Mouse (Mus musculus): ENCODE data around the gene Micu2.
"Not testable (repeated sequence)": the region's sequence is repeated elsewhere in the genome, so short reads cannot be mapped to it uniquely, and the experiment has no call there.

Gene Micu2

DNA sequence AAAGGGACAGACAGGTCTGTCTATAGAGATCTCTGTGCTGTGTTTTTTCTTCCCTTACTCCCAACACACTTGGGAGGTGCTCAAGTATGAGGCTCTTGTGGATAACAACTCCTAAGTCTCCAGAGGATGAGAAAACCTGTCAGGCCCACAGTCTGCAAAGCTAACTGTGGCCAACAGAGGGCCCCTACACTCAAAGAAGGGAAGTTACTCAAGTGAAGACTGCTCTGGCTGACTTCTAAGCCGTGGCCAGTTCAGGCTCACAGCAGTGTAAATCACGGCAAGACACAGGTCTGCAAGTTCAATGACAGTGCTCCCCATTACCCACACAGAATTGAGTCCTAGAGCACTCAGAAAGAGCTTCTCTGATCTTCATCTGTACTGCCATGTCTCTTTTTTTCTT lies 48.0 kb downstream of the Micu2 start:
- DNase-seq: no peak

DNA sequence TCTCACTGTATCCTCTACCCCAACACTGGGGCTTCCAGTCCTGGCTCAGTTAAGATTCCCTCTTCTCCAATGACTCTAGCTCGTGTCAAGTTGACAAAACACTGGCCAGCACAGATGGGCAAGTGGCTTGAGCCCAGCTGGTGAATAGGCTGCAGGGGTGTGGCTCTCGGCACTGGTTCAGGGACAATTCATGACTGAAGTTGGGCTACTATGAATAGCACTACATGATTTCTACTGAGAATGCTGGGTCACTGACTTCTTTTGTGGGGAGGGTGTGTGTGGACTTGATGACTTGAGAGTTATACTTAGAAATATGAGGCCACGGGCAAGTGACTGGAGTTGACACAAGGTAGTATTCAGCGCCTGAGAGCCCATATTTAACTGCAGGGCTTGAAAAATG lies 53.2 kb downstream of the Micu2 start:
- no peak for DNase-seq

DNA sequence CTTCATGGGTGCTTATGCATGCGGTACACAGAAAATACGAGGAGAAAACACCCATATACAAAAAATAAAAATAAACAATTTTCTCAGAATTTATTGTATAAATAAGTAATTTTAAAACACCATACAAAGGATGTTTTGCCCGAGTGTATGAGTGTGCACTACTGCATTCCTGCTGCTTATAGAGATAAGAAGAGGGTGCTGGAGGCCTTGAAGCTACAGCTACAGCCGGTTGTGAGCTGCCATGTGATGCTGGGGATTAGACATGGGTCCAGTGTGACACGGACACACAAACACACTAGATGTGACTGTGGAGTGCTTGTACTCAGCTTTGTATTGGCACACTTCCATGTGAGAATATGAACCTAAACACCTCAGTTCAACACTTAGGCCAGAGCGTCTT lies 61.8 kb downstream of the Micu2 start:
- DNase-seq: no peak

DNA sequence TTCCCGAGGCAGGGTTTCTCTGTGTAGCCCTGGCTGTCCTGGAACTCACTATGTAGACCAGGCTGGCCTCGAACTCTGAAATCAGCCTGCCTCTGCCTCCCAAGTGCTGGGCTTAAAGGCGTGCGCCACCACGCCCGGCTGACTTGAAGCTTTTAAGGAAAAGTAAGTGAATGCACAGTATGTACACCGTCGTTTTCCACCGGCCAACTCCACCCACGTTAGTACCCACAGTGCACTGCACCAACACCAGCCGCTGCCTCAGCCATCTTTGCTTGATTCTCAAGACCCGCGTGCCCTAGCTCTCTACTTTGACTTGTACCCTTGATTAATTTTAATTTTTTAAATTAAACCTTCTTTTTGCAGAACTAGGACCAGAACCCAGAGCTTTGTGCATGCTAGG lies 64.4 kb downstream of the Micu2 start:
- DNase-seq: no peak

GRCm38 (mm10) chr14:57933608-57934007 lies 65.5 kb downstream of the Micu2 start:
- no peak for DNase-seq

GRCm38 (mm10) chr14:57932881-57933443 lies 66.1 kb downstream of the Micu2 start:
- no peak for DNase-seq

- peak; percentile 24 for DNase-seq
Observed at GRCm38 (mm10) chr14:57921428-57922131, 77.5 kb downstream of the Micu2 start.

GRCm38 (mm10) chr14:57920568-57921310 lies 78.3 kb downstream of the Micu2 start:
- peak; percentile 41 for DNase-seq

DNA sequence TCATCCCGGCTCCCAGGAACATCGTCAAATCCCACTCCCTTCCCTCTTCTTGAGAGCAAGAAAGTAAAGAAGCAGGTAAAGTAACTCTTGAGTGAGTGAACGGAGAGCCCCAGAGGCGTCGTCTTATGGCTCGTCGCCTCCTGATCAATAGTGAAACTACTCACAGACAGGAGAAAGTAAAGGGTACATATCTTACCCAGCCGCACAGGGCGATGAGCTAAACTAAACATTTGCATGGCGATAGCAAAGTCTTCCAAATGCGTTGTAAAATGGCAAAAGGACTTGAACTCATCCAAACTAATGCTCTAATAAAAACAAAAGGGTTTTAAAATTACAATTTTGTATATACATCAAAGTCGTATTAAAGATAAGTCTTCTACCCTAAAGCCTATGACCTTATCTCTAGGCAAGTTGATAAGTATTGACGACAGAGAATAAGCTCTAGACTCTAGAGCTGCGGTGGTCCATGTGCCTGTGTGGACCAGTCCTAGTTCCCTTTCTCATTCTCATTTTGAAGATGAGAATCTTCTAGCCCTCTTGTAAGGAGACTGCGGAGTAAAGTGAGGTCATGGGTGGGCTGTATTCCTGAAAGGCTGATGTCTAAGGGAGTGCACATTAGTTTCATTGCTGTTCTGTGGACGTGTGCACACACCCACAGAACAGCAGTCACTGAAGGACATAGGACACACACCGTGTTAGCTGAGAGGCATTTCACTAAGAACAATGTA lies 79.8 kb downstream of the Micu2 start:
- DNase-seq: no peak

DNA sequence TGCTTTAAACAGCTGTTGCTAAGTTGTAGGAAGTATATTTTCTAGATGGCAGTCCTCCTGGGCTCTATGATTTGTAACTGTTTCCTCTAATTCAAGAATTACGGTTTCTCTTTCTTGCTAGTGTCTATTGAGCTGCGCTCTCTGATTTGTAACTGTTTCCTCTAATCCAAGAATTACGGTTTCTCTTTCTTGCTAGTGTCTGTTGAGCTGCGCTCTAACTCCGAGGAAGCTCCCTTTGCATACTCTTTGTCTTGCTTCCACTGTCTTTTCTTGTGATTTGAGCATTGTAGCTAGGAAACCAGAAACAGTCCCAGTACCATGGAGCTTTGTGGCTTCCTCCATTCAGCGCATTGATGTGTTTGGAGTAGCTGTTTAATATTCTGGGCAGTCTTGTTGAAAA lies 83.7 kb downstream of the Micu2 start:
- DNase-seq: no peak

DNA sequence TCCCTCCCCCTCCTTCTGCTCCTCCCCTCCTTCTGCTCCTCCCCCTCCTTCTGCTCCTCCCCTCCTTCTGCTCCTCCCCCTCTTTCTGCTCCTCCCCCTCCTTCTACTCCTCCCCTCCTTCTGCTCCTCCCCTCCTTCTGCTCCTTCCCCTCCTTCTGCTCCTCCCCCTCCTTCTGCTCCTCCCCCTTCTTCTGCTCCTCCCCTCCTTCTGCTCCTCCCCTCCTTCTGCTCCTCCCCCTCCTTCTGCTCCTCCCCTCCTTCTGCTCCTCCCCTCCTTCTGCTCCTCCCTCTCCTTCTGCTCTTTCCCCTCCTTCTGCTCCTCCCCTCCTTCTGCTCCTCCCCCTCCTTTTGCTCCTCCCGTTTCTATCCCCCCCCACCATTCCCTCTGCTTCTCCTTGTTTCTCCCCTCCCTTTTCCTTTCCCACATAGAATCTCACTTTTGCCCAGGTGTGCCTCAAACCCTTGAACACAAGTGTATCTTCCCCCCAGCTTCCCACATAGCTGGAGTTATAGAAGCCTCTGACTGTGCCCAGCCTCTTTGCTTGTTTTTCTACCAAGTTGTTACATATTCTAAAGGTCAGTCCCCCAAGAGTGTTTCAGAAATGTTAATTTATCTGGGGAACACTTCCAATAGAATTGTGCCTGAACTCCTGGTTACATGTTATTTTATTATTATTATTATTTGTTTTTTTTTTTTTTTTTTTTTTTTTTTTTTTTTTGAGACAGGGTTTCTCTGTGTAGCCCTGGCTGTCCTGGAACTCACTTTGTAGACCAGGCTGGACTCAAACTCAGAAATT lies 86.7 kb downstream of the Micu2 start:
- not testable (repeated sequence) for DNase-seq

GRCm38 (mm10) chr14:57911787-57912186 lies 87.3 kb downstream of the Micu2 start:
- not testable (repeated sequence) for DNase-seq

- DNase-seq: no peak
Observed at GRCm38 (mm10) chr14:57911316-57911715, 87.7 kb downstream of the Micu2 start.

GRCm38 (mm10) chr14:57910501-57911068 lies 88.5 kb downstream of the Micu2 start:
- peak; percentile 82 for DNase-seq

- no peak for DNase-seq
Observed at GRCm38 (mm10) chr14:57909297-57909696, 89.8 kb downstream of the Micu2 start.

GRCm38 (mm10) chr14:57908431-57908830 lies 90.6 kb downstream of the Micu2 start:
- DNase-seq: no peak

DNA sequence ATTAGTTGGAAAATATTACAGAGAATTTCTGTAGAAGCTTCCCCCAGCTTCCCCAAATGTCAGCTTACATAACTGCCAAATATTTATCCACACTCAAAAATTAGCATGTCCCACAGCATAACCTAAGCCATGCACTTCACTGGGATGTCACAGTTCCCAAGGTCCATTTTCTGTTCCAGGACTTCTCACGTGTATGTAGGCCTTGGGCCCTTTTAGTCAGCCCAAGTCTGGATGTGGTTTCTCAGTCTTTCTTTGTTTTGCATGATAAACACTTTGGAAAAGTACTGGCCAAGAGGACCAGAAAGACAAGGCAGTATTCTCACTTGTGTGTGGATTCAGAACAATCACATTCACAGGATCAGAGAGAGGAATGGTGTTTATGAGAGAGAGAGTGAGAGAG lies 97.1 kb downstream of the Micu2 start:
- DNase-seq: no peak

GRCm38 (mm10) chr14:57896882-57897281 lies 102.2 kb downstream of the Micu2 start:
- DNase-seq: no peak

DNA sequence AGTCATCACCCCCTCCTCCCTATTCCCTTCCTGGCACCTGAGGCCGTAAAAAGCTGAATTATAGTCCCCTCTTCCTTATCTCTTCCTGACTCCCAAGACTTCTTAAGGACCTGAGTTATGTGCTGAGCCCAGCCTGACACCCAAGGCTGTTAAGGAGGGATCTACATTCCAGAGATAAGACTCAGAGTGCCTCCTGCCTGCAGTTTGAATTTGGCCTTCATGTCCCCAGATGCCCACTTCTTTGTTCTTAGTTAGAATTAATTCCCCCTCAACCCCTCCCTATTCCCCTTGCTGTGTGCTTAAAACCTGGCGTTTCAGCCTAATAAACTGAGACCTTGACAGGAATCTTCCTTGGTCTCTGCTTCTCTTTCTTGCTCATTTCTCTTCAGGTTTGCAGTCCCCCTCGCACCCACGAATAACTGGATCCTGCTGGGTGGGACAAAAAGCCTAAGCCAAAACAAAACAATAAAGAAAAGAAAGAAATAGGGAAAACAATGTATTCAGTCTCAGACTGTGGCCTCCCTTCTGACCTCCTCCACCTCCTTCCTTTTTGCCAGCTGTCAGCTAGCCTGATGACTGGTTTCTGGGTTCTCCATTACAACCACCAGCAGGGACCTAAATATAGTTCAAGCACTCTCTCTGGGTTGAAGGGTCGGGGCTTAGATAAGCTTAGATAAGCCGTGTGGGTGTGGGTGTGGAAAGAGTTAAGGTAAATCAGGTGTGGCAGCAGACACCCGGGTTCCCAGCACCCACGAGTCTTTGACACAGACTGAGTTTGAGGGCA lies 102.8 kb downstream of the Micu2 start:
- not testable (repeated sequence) for DNase-seq

GRCm38 (mm10) chr14:57894346-57894745 lies 104.7 kb downstream of the Micu2 start:
- DNase-seq: no peak

GRCm38 (mm10) chr14:57892961-57893360 lies 106.1 kb downstream of the Micu2 start:
- no peak for DNase-seq
